Mouse (Mus musculus) heart, postnatal 14 days (tissue): ENCODE measurements around the gene Arhgef3. TPM values are rescaled to one million over a fixed set of nuclear protein-coding genes. Genes with fewer than 3 reads are reported as not detected.

Source experiments
- DNase-seq, 2 experiments: peaks; one replicate each; pipeline ENCODE4 v3.0.0; 2021 to 2022
- intact Hi-C: fragments of 180-260 bp; cut with DNase I; formaldehyde crosslinking; loops from one replicate; pipeline ENCODE4 v1.15.1; 2025
- microRNA-seq, 2 experiments: library from miRNA; unstranded; fragments of <30 nt; microRNA quantifications; one replicate each; pipeline ENCODE4 v1.2.0; 2021 to 2022
- total RNA-seq, 2 experiments: library from RNA; stranded (reverse); gene quantifications; 2 replicates each; pipeline ENCODE4 v1.2.3; 2021

Gene Arhgef3
- total RNA-seq, 2 experiments from 2014 or later: 30.6 to 32.1 TPM

DNA sequence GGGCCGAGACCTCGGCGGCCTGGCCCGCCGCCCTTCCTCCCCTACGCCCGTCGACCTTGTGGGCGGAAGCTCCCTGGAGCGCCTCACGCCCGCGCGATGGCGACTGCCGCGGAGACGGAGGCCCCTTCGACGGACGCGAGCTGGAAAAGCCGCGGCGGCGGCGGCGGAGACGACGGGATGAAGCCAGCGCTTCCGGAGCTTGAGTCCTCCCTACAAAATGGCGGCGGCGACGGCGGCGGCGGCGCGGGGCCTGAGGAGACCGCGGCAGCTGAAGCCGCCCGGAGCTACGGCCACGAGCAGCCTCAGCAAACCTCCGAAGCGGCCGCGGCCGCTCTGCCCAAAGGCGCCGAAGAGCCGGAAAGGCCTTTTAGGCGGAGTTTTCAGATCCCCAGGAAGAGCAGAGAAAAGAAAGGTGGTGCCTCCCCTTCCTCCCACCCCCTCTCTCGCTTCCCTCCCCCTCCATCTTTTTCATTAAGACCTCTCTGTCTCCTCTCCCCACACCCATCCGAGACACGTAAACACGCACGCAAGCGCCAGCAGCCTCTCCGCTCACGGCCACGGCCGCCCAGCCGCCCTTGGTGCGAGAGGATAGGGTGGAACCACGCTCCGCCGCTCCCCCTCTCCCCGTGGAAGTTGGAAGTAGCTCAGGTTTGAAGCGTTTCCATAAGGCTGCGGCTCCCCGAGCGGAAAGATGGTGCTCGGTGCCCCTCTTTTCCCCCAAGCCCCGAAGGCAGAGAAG lies 314.4 kb downstream of the Arhgef3 start:
- peak; percentile 86 for DNase-seq
- intact Hi-C loops: loop anchor here (10.0 kb wide), 1 partner anchor 384 kb away; no protein-coding TSS in a partner anchor

DNA sequence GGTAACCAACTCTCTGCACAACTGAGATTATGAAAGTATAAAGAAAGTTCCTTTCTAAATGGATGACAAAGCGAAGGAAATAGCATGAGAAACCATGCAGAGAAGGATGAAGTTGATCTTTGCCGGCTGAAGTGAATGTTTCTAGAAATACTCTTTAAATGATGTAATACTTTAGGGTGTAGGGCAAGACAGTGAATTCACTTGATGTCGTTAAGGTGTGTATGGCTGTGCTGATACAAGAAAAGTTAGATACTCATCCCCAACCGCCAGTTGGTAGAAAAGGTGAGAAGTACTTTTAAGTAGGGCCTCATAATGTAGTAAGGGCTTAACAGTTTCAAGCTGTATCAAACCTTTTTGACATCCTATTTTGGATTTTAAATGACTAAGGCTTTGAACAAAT lies 315.6 kb downstream of the Arhgef3 start:
- intact Hi-C loops: no loop called here
- no peak for DNase-seq

DNA sequence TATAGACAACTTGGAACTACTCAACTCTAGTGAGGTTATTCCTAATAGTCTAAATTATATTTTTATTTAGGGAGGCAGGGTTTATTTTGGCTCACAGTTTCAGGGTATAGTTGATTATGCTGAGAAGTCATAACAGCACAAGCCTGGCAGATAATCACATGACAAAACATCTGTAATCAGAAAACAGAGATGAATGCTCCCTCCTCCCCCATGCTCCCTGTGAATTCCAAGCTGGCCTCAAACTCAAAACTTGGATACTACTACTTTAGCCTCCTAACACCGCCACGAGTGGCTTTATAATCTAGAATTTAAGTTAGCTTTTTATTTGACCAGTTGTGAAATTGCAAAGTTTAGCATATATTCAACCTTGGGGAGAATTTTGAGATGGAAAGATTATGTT lies 317.4 kb downstream of the Arhgef3 start:
- DNase-seq: no peak
- intact Hi-C loops: no loop called here

DNA sequence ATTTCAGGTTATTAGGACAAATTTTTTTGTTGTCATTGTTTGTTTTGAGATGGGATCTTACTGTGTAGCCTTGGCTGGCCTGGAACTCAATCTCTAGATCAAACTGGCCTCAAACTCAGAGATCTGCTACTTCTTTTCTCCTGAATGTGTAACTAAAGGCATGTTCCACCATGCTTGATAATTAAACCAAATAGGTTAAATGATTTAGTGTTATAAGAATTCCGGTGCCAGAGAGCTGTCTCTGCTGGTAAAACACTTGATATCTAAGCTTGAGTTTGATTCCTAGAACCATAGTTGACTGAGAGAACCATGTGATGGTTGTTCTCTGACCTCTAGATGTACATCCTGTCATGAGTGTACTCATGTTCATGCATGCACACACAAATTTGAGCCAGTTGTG lies 321.4 kb downstream of the Arhgef3 start:
- no peak for DNase-seq
- intact Hi-C loops: no loop called here

DNA sequence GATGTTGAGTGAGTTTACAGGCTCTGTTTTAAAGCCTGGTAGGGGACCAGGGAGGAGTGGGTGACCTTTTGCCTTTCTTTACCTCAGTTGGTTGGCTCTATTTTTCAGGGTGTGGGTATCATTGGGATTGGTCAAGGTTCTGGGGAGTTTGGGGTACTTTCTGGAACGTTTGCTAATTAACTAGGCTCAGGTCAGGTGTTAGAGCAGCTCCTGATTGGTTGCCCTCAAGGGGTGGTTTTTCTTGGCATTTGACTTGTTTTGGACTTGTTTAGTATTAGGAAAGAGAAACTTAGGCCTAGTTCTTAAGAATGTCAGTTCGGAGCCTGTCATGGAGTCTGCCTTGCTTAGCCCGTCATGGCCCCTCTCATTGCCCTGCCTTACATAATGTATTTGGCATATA lies 322.1 kb downstream of the Arhgef3 start:
- intact Hi-C loops: no loop called here

DNA sequence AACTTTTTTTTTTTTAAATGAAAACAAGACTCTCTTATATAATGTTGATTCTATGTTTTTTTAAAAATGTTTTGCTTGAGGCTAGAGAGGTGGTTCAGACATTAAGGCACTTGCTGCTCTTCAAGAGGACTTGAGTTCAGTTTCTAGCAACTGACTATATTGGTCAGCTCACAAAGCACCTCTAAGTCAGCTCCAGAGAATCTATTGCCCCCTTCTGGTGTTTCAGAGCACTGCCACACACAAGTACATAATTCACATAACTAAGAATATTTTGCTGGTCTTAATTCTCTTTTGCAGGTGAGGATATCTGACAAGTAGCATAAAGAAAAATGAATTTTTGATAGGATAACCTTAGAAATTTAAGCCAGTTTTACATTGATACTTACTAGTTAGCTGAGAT lies 326.2 kb downstream of the Arhgef3 start:
- intact Hi-C loops: no loop called here
- no peak for DNase-seq

More for the DNA sequence above, 322.1 kb downstream of the Arhgef3 start:
- no peak for DNase-seq

DNA sequence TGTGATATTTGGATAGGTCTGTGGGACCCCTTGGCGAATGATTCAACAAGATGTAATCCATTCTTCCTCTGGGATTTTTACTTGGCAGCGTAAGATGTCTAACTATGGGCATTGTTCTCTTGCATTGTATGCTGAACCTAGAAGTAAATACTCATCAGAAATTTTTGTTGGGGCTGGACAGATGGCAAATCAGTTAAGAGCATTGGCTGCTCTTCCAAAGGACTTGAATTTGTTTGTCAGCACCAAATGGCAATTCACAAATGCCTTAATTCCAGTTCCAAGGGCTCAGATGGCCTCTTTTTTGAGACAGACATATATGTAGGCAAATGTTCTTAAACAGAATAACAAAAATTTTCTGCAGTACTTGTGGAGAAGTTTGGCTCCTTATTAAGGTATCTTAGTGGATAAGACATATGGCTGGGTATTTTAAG lies 330.2 kb downstream of the Arhgef3 start:
- intact Hi-C loops: no loop called here
- DNase-seq: no peak

DNA sequence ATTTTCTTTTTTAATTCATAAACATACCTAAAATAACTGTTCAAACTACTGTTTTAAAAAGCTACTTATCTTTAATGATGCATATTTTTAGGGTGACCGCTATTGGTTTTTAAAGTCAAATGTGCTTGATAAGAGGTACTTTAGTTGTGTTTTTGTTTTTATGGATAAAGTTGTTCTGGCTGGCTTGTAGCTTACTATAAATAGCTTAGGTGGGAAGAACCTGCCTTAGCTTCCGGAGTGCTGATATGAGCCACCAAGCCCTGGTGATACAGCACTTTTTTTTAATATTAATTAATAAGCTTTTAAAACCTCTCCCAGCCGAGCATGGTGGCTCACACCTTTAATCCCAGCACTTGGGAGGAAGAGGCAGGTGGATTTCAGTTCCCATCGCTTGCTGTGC lies 332.3 kb downstream of the Arhgef3 start:
- intact Hi-C loops: no loop called here
- DNase-seq: no peak

Small RNA genes within 50 kb of the gene (microRNA-seq; reads per million reads assigned to microRNA genes)
- gene Gm23633: 0 reads per million in 2 experiments

Other genes starting within 250 kb of the Arhgef3 start
- gene Asb14, start 220.3 kb upstream of the Arhgef3 start, total RNA-seq: 10 to 100 TPM; 53.5 to 61.3 TPM
- gene Appl1, start 143.7 kb upstream of the Arhgef3 start, total RNA-seq: 10 to 100 TPM; 22.9 TPM
- gene Hesx1, start 120.5 kb upstream of the Arhgef3 start, total RNA-seq: not detected
- gene Il17rd, start 76.0 kb upstream of the Arhgef3 start, total RNA-seq: 1 to 10 TPM; 6.5 to 7.2 TPM